Mouse (Mus musculus): ENCODE results near the gene Hist1h2ad. TPM values are rescaled to one million over a fixed set of nuclear protein-coding genes. Genes with fewer than 3 reads are reported as not detected.

The Hist1h2ad gene
- polyA plus RNA-seq, 1 experiment from 2014 or later: 1.3 TPM

DNA sequence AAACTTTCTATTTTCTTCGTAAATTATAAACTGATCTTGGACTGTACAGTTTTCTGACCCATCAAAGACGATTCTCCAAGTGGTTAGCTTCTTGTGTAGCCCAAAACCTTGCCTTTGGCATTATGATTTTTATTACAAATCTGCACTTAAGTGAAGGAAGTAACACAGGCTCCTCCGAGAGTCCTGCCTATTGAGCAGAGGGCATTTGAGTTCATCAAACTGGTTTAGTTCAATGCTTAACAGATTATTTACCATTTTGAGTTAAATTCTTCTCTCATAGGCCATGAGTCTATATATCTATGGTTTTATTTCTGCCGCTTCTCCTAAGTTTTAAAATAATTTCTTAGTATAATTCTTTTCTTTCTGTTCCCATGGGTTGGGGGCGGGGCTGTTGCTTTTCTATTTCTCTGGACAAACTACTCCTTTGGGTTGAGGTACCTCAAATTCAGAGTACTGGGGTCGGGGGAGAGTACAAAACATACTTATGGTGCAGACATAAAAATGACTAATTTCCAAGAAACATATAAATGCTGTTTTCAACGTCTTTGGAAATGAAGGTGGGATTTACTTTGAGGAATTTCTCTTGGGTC lies 48.8 kb downstream of the Hist1h2ad start:
- no peaks in the 10 kb centered on the region for H3K36me3 ChIP-seq (ENCODE audit: control insufficient read depth, insufficient read depth)
- ATAC-seq: no peak
- peak overlapping the region; percentile 95 for H3K4me2 ChIP-seq (replicated peaks; ENCODE audit: low read depth)
- 25% methylated on average over 7 of the region's 7 CpGs for WGBS
- H3K9me3 ChIP-seq (ENCODE audit: control insufficient read depth): no peaks in the 10 kb centered on the region
- H3K9ac ChIP-seq (ENCODE audit: low read depth, low read length): peak overlapping the region; percentile 53; the same call in 1 of the 2 replicates
- peak overlapping the region; percentile 69 for H3K4me3 ChIP-seq (ENCODE audit: low read depth, low read length)
- no peaks in the 10 kb centered on the region for H3K27me3 ChIP-seq (replicated peaks; ENCODE audit: control insufficient read depth, insufficient read depth, low read length)
- no peak for TF ChIP-seq CTCF (IDR thresholded peaks at IDR 0.05; ENCODE audit: low read depth)
- H3K27ac ChIP-seq (ENCODE audit: low read depth, low read length): peak overlapping the region; percentile 96; the same call in 1 of the 2 replicates
- H3K4me1 ChIP-seq (replicated peaks; ENCODE audit: control insufficient read depth, insufficient read depth, low read length): 0 out of 2 replicates have a peak, but pooled peaks cover 3% of the 10 kb centered on the region

Small RNAs within 50 kb of the gene (microRNA-seq; reads per million reads assigned to microRNA genes)
- gene Gm44297 (not detected), gene Gm44359 (not detected), gene Gm44394 (not detected)

Other genes with a start within 250 kb of the Hist1h2ad start
- gene Zfp322a, start 205.2 kb upstream of the Hist1h2ad start, polyA plus RNA-seq (2015; fragmentation: Nextera tagmentation; extraction: Ambion mirVana): 15.6 and 17.2 TPM in 2 replicates
- gene Abt1, start 150.5 kb upstream of the Hist1h2ad start, polyA plus RNA-seq (2015; fragmentation: Nextera tagmentation; extraction: Ambion mirVana): 5.1 and 5.6 TPM in 2 replicates
- not detected in 2 replicates for gene Btn1a1, start 108.5 kb upstream of the Hist1h2ad start, polyA plus RNA-seq (2015; fragmentation: Nextera tagmentation; extraction: Ambion mirVana)
- gene Btn2a2, start 85.5 kb upstream of the Hist1h2ad start, polyA plus RNA-seq (2015; fragmentation: Nextera tagmentation; extraction: Ambion mirVana): not detected in 2 replicates
- gene Hist1h4h, start 43.3 kb upstream of the Hist1h2ad start, polyA plus RNA-seq (2015; fragmentation: Nextera tagmentation; extraction: Ambion mirVana): 6.1 and 8.1 TPM in 2 replicates
- gene Hist1h2af, start 40.5 kb upstream of the Hist1h2ad start, polyA plus RNA-seq (2015; fragmentation: Nextera tagmentation; extraction: Ambion mirVana): 2.7 and 3.0 TPM in 2 replicates
- gene Hist1h3g, start 39.0 kb upstream of the Hist1h2ad start, polyA plus RNA-seq (2015; fragmentation: Nextera tagmentation; extraction: Ambion mirVana): 1.2 and 2.1 TPM in 2 replicates
- gene Hist1h2bh, start 31.0 kb upstream of the Hist1h2ad start, polyA plus RNA-seq (2015; fragmentation: Nextera tagmentation; extraction: Ambion mirVana): 0.18 and 0.23 TPM in 2 replicates
- 0.37 TPM in 1 of 2 replicates, not detected in the other for gene Hist1h3f, start 30.3 kb upstream of the Hist1h2ad start, polyA plus RNA-seq (2015; fragmentation: Nextera tagmentation; extraction: Ambion mirVana)
- 0.46 TPM in 1 of 2 replicates, not detected in the other for gene Hist1h4f, start 22.7 kb upstream of the Hist1h2ad start, polyA plus RNA-seq (2015; fragmentation: Nextera tagmentation; extraction: Ambion mirVana)
- 0.13 and 0.21 TPM in 2 replicates for gene Hist1h1d, start 21.1 kb upstream of the Hist1h2ad start, polyA plus RNA-seq (2015; fragmentation: Nextera tagmentation; extraction: Ambion mirVana)
- 2.2 and 2.4 TPM in 2 replicates for gene Hist1h3e, start 12.0 kb upstream of the Hist1h2ad start, polyA plus RNA-seq (2015; fragmentation: Nextera tagmentation; extraction: Ambion mirVana)
- gene Hist1h2ae, start 3.2 kb upstream of the Hist1h2ad start, polyA plus RNA-seq (2015; fragmentation: Nextera tagmentation; extraction: Ambion mirVana): 17.7 and 24.0 TPM in 2 replicates
- 3.1 and 4.4 TPM in 2 replicates for gene Hist1h2bg, start 3.0 kb upstream of the Hist1h2ad start, polyA plus RNA-seq (2015; fragmentation: Nextera tagmentation; extraction: Ambion mirVana)
- gene Hist1h2bf, start 185 bp upstream of the Hist1h2ad start, polyA plus RNA-seq (2015; fragmentation: Nextera tagmentation; extraction: Ambion mirVana): 0.64 and 1.3 TPM in 2 replicates
- 1.6 and 2.3 TPM in 2 replicates for gene Hist1h3d, start 1.4 kb downstream of the Hist1h2ad start, polyA plus RNA-seq (2015; fragmentation: Nextera tagmentation; extraction: Ambion mirVana)
- gene Hist1h4d, start 7.2 kb downstream of the Hist1h2ad start, polyA plus RNA-seq (2015; fragmentation: Nextera tagmentation; extraction: Ambion mirVana): 34.7 and 35.3 TPM in 2 replicates
- 0.30 and 0.46 TPM in 2 replicates for gene Hist1h2be, start 46.7 kb downstream of the Hist1h2ad start, polyA plus RNA-seq (2015; fragmentation: Nextera tagmentation; extraction: Ambion mirVana)
- 6.8 and 6.9 TPM in 2 replicates for gene Hist1h1e, start 48.2 kb downstream of the Hist1h2ad start, polyA plus RNA-seq (2015; fragmentation: Nextera tagmentation; extraction: Ambion mirVana)
- gene Hist1h2ac, start 109.6 kb downstream of the Hist1h2ad start, polyA plus RNA-seq (2015; fragmentation: Nextera tagmentation; extraction: Ambion mirVana): 0.46 TPM in 2 replicates
- 211 and 224 TPM in 2 replicates for gene Hist1h2bc, start 109.8 kb downstream of the Hist1h2ad start, polyA plus RNA-seq (2015; fragmentation: Nextera tagmentation; extraction: Ambion mirVana)
- gene Hist1h1t, start 121.4 kb downstream of the Hist1h2ad start, polyA plus RNA-seq (2015; fragmentation: Nextera tagmentation; extraction: Ambion mirVana): not detected in 2 replicates
- gene Hist1h4c, start 124.1 kb downstream of the Hist1h2ad start, polyA plus RNA-seq (2015; fragmentation: Nextera tagmentation; extraction: Ambion mirVana): 2.9 and 3.0 TPM in 2 replicates
- gene Hfe, start 136.5 kb downstream of the Hist1h2ad start, polyA plus RNA-seq (2015; fragmentation: Nextera tagmentation; extraction: Ambion mirVana): 12.5 TPM in 2 replicates
- 105 and 107 TPM in 2 replicates for gene Hist1h1c, start 164.4 kb downstream of the Hist1h2ad start, polyA plus RNA-seq (2015; fragmentation: Nextera tagmentation; extraction: Ambion mirVana)
- 1.2 and 1.4 TPM in 2 replicates for gene Hist1h3c, start 171.2 kb downstream of the Hist1h2ad start, polyA plus RNA-seq (2015; fragmentation: Nextera tagmentation; extraction: Ambion mirVana)
- 0.37 and 0.48 TPM in 2 replicates for gene Hist1h2bb, start 172.4 kb downstream of the Hist1h2ad start, polyA plus RNA-seq (2015; fragmentation: Nextera tagmentation; extraction: Ambion mirVana)
- gene Hist1h2ab, start 176.7 kb downstream of the Hist1h2ad start, polyA plus RNA-seq (2015; fragmentation: Nextera tagmentation; extraction: Ambion mirVana): 11.7 and 12.1 TPM in 2 replicates
- 1.3 and 1.5 TPM in 2 replicates for gene Hist1h3b, start 177.9 kb downstream of the Hist1h2ad start, polyA plus RNA-seq (2015; fragmentation: Nextera tagmentation; extraction: Ambion mirVana)
- 0.76 and 1.4 TPM in 2 replicates for gene Hist1h4b, start 182.6 kb downstream of the Hist1h2ad start, polyA plus RNA-seq (2015; fragmentation: Nextera tagmentation; extraction: Ambion mirVana)
- 0.43 TPM in 1 of 2 replicates, not detected in the other for gene Hist1h4a, start 186.8 kb downstream of the Hist1h2ad start, polyA plus RNA-seq (2015; fragmentation: Nextera tagmentation; extraction: Ambion mirVana)
- 4.1 and 4.5 TPM in 2 replicates for gene Hist1h3a, start 188.0 kb downstream of the Hist1h2ad start, polyA plus RNA-seq (2015; fragmentation: Nextera tagmentation; extraction: Ambion mirVana)
- gene Hist1h1a, start 189.3 kb downstream of the Hist1h2ad start, polyA plus RNA-seq (2015; fragmentation: Nextera tagmentation; extraction: Ambion mirVana): 0.60 and 0.85 TPM in 2 replicates
- 0.10 TPM in 1 of 2 replicates, not detected in the other for gene Trim38, start 195.5 kb downstream of the Hist1h2ad start, polyA plus RNA-seq (2015; fragmentation: Nextera tagmentation; extraction: Ambion mirVana)
- 0.05 TPM in 1 of 2 replicates, not detected in the other for gene Slc17a2, start 232.6 kb downstream of the Hist1h2ad start, polyA plus RNA-seq (2015; fragmentation: Nextera tagmentation; extraction: Ambion mirVana)

All from intestine, postnatal 0 days (tissue).